Comparison of ENCODE assay signal across 9 mouse cellular contexts in genomic region chr6:77633997-77634396, GRCm38 (mm10).
DNase-seq lines count a peak whose midpoint lies in the region; ATAC-seq lines count a peak whose summit lies in the region.
"Had no signal": no experiment of that assay in that cellular context is flagged by ENCODE, and none has a peak within 500 bp of the region (broad histone marks: within the 10 kb centered on the region; RNA-seq: fewer than 3 reads in every experiment).

No protein-coding gene starts in this region.

- no peak overlapping the region for H3K4me2 ChIP-seq in kidney, embryonic 16.5 days (replicated peaks; ENCODE audit: low read depth, low read length)
- H3K4me2 ChIP-seq in forebrain, embryonic 16.5 days (ENCODE audit: low read length) = no peak overlapping the region
- H3K4me2 ChIP-seq: liver, embryonic 13.5 days had no signal

- H3K9me3 ChIP-seq in kidney, embryonic 16.5 days (ENCODE audit: low read length) = no peaks in the 10 kb centered on the region
- H3K9me3 ChIP-seq in forebrain, embryonic 16.5 days (ENCODE audit: control insufficient read depth, low read length) = no peaks in the 10 kb centered on the region
- H3K9me3 ChIP-seq: liver, embryonic 13.5 days had no signal

- no peak overlapping the region for H3K9ac ChIP-seq in kidney, embryonic 16.5 days (replicated peaks; ENCODE audit: low read length)
- H3K9ac ChIP-seq in forebrain, embryonic 16.5 days (replicated peaks; ENCODE audit: low read depth, low read length) = no peak overlapping the region
- H3K9ac ChIP-seq: liver, embryonic 13.5 days had no signal

- WGBS in kidney, embryonic 16.5 days = 25% methylated on average over 9 of the region's 9 CpGs
- WGBS in forebrain, embryonic 16.5 days = 31% methylated on average over 9 of the region's 9 CpGs

- H3K4me3 ChIP-seq in kidney, embryonic 16.5 days (ENCODE audit: low read length) = no peak overlapping the region
- no peak overlapping the region for H3K4me3 ChIP-seq in forebrain, embryonic 16.5 days (replicated peaks; ENCODE audit: low read length)
- H3K4me3 ChIP-seq: liver, embryonic 13.5 days had no signal

- H3K27me3 ChIP-seq in kidney, embryonic 16.5 days (ENCODE audit: insufficient read depth, low read length) = no peaks in the 10 kb centered on the region
- H3K27me3 ChIP-seq in forebrain, embryonic 16.5 days (replicated peaks; ENCODE audit: control insufficient read depth, insufficient read depth, low read length) = no peaks in the 10 kb centered on the region
- H3K27me3 ChIP-seq: liver, embryonic 13.5 days had no signal

- ATAC-seq in kidney, embryonic 16.5 days (ENCODE audit: low FRiP score, low TSS enrichment) = no peak; the same call in 1 of the 2 replicates
- peak; percentile 87 for ATAC-seq in forebrain, embryonic 16.5 days

- H3K4me1 ChIP-seq in kidney, embryonic 16.5 days (ENCODE audit: insufficient read depth, low read length) = no peaks in the 10 kb centered on the region
- H3K4me1 ChIP-seq in forebrain, embryonic 16.5 days (replicated peaks; ENCODE audit: control insufficient read depth, insufficient read depth, low read length) = no peaks in the 10 kb centered on the region
- H3K4me1 ChIP-seq: liver, embryonic 13.5 days had no signal

- H3K27ac ChIP-seq in kidney, embryonic 16.5 days (ENCODE audit: low read length) = no peak overlapping the region
- no peak overlapping the region for H3K27ac ChIP-seq in forebrain, embryonic 16.5 days (ENCODE audit: low read length)
- H3K27ac ChIP-seq: liver, embryonic 13.5 days had no signal

- H3K36me3 ChIP-seq in kidney, embryonic 16.5 days (ENCODE audit: insufficient read depth, low read length) = no peaks in the 10 kb centered on the region
- no peaks in the 10 kb centered on the region for H3K36me3 ChIP-seq in forebrain, embryonic 16.5 days (ENCODE audit: control insufficient read depth, insufficient read depth)
- H3K36me3 ChIP-seq: liver, embryonic 13.5 days had no signal

- peak; percentile 42 for DNase-seq in kidney, adult 18-20 months
- peak; percentile 41 for DNase-seq in cerebellum, adult 11 months
- DNase-seq in layer of hippocampus, adult 11-12 months (ENCODE audit: low spot score) = peak; percentile 78
- DNase-seq in lung, postnatal 10 days = peak; percentile 40
- peak; percentile 73 for DNase-seq in right cerebral cortex, postnatal 25 days
- no peak for DNase-seq in urinary bladder, postnatal 10 days (ENCODE audit: low spot score)
- DNase-seq: liver, embryonic 13.5 days had no signal
